Mouse (Mus musculus): ENCODE data around the gene Syne1. TPM values are rescaled to one million over a fixed set of nuclear protein-coding genes. Genes with fewer than 3 reads are reported as not detected.

Gene Syne1
- total RNA-seq, 2 experiments from 2014 or later, result 126 to 137 TPM

DNA sequence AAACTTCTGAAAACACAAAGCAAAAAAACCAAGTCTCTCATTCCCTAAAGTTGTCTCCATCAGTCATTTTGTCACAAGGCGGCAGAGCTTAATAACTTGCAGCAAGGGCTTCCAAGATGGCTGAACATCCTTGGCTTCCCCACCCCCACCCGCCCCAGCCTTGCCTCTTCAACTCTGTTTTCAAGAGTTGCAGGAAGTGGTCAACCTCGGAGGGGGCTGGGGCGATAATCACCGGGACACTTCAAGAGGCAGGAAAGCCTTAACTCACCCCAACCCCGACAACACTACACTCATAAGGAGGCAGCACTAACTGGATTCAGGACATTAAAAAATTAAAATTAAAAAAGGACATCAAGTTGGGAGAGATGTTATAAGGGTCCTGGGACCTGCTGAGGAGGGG, 387.5 kb downstream of the Syne1 start:
- no peak for DNase-seq (ENCODE audit: low spot score in 2 of 2)

DNA sequence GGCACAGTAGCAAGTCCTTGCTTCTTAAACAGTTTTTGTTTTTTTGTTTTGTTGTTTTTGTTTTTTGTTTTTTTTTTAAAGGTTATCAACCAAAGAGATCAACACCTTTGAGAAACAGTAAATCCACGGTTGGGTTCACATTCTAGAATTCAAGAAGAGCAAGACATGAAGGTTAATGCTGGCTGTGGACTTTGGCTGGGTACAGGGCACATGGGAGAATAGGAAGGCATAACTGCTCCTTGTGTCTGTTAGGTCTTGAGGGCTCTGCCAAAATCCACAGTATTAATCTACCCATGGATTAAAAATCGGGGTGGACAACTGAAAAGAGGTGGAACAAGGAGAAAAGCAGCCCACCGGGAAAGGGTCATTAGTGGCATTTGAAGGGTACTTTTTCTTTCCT, 388.0 kb downstream of the Syne1 start:
- no peak for DNase-seq (ENCODE audit: low spot score in 2 of 2)

DNA sequence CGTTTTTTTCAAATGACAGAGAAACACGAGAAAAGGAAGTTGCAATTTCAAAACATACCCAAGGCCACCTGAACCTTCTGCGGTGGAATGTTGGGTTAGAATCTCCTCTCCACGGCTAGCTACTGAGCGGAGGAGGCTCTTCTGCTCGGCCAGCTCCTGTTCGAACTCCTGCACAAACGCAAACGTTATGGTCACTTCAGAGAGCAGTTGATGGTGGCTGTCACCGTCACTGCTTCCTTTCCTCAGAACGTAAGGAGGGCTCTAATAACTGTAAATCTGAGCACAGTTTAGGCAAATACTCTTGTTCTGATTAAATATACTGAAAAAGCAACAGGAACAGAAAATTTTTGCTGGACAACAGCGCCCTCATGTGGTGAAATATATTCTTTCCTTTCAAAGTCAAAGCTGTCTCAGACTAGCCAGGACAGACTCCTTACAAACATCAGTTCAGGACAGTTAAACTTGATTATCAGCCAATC, 389.8 kb downstream of the Syne1 start:
- peak; percentile 60 to 63 for DNase-seq (ENCODE audit: low spot score in 2 of 2)

DNA sequence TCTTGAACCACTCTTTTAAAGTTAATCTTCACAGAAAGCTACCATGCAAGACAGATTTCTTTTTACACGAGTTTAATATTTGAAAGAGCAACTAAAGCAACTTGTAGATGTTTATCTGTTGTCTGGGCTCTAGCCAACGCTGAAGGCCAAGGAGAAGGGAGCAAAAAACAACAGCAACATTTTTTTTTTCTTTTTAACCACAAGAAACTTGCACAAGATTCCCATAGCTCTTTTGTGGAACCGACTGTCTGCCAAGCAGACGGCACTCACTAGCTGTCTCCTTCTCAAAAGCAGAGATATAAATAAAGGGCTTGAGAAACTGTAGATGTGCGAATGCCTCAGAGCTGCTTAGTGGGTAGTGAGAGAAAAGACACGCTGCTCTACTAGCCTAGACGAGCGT, 391.6 kb downstream of the Syne1 start:
- no peak for DNase-seq (ENCODE audit: low spot score in 2 of 2)

DNA sequence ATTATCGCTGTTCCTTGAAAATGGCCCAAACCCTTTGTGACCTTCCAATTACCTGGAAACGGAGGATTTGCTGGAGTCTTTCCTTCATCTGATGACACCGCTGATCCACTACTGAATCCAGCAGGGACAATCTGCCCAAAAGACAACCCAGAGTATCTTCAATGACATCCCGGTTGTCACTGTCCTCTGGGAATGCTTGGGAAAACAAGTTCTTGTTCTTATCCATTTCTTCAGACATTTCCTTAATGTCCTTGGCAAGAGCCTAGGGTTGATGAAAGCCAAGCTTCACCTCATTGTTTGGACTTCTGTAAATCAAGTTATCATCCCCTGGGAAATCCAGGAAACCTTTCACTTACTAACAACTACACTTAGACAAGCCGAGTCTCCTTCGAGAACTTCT, 398.2 kb downstream of the Syne1 start:
- no peak for DNase-seq (ENCODE audit: low spot score in 2 of 2)

DNA sequence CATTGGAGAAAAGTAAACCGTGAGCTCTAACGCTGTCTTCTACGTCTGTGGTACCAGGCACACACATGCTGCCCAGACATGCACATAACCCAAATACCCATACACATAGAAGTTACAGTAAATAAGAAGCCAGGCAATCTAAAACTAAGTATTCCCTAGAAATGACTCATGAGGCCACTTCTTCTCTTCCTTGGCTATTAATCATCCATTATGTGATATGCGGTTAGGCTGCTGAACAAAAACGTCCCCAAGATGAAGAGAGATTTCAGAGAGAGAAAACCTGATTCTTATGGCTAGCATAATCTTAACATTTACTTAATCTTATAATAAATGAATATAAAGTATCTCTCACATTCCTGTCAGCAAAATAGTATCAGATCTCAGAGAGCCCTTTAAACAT, 409.8 kb downstream of the Syne1 start:
- DNase-seq (ENCODE audit: low spot score in 2 of 2), result no peak

DNA sequence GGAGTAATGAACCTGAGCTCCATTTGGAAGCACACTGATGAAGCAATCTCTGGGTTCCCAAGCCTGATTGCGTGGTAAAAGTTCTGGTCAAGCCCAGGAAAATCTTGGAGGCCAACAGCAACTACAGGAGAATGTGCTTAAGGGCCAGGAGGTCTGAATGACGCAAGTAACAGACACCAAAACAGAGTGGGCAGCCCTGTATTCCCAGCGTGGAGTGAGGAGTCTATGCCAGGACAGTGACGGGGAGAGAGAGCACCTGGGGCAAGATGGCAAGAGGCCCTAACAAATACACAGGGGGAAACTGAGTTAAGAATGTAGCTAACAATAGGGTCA, 411.4 kb downstream of the Syne1 start:
- no peak for DNase-seq (ENCODE audit: low spot score in 2 of 2)

DNA sequence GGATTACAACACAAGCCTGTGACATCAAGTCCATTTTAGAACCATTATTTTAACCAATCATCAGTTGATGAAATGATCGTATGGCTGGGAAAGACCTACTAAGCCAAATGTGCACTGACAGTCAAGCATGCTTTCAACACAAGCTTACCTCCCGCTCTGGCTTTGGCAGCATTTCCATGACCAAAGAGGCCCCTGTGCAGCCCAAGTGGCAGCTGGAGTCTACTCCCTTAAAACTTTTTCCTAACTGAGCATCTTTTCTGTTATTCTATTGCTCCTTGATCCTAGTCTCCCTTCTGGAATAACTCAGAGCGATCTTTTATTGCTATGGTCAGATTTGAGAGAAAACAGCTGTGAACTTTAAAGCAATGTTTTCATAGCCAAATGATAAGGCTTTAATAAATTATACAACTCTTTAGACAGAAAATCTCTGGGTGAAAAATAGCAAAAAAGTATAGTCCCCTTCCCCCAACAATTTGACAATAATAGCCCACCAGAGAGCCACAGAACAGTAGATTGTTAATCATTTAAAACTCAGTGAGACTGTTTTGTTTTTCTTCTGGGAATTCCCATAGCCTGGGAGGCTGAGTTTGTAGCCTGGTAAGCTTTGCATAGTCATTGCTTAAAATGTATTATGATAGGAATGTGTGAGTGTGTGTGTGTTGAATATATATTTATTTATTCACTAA, 411.9 kb downstream of the Syne1 start:
- no peak for DNase-seq (ENCODE audit: low spot score in 2 of 2)

DNA sequence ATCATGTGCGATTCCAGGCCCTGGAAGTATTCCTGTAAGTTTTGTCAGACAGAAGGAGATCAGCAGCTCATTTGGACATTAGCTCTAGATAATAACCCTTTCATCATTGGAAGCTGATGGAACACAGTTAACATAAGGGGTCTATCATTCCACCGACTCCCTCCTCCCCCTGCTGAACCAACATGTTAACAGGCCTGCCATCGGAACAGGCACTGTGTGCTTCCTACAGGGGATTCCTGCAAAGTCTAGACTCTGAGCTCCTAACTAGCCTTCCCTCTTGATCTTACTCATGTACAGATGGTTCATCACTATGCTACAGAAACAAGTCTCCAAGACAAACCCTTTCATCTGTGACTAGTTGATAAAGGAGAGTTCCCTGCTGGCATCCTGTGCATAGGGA, 419.2 kb downstream of the Syne1 start:
- no peak for DNase-seq (ENCODE audit: low spot score in 2 of 2)

DNA sequence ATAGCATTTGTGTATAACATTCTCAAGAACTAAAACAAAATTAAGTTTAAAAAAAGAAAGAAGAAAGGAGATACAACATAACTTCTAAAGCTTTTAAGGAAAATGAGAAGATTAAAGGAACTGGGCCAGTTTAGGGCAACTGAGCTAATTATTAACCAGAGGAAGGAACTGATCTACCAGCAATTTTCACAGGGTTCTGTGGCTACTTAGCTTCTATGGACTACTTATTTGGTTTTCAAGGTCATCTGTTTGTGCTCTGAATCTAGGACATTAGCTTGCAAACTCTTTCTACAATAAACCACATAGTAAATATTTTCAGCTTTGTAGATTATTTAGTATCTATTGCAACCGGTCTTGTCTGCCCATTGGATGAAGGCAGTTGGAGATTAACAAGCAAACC, 420.8 kb downstream of the Syne1 start:
- DNase-seq (ENCODE audit: low spot score in 2 of 2), result no peak

DNA sequence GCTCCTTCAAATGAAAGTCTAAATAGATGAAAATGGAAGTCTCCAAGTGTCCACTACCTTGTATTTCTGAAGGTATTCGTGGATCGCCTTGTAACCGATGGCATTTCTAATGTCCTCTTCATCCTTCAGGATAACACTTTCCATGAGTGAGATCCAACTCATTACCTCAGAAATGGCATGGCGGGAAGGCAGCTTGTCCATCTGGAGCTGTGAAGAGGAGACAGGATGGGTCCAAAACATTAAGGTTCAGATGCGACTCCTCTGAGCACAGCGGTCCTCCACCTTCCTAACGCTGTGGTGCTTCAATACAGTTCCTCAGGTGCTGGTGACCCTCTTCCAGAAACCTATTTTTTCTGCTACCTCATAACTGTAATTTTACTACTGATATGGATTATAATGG, 426.5 kb downstream of the Syne1 start:
- DNase-seq (ENCODE audit: low spot score in 2 of 2), result no peak

DNA sequence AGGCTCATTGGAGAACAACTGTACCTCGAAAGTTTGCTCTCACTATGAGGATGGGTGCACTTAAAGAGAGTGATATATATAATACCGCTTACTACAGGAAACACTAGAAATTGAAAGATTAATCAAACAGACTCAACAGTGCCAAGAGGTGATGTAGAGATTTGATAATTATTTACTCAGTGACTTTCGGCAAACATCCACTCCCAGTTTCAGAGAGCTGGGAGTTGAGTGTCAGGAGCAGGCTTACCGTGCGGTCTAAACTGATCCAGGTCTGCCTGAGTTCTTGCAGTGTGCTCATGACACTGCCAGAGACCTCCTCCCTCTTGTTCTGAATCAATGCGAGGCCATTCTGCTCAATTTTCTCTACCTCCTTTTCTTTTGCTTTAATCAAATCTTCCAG, 434.6 kb downstream of the Syne1 start:
- no peak for DNase-seq (ENCODE audit: low spot score in 2 of 2)

DNA sequence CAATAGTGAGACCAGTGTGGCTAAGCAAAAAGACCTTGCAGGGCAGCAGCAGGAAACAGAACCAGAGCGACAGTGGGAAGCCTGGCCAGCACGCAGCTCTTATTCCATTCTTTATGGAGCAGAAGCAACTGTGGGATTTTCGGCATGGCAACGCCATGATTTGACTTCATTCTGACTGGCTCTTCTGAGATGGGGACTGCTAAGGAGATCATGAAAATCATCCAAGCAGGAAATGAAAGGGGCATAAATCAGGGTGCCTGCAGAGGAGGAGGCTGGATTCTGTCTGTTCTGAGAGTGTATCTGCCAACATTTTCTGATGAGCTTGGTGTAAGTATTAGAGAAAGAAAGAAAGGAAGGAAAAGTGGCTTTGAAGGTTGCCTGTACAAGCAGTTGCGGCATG, 435.1 kb downstream of the Syne1 start:
- DNase-seq (ENCODE audit: low spot score in 2 of 2), result no peak

DNA sequence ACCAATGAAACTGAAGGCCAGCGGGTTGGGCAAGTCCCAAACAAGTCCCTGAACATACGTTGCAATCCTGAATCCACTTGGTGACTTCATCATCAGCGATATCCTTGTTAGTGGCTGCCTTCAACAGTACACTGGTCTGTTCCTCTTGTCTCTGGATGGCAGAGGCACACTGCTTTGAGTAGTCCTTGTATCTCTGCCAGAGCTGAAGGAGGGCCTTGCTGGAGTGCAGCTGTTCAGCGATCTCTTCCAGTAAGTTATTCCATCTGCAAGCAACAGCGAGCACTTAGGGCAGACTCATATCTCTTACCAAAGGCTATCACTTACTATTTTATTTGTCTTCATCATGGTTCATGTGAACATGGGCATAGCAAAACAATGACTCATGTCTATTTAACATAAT, 440.5 kb downstream of the Syne1 start:
- no peak for DNase-seq (ENCODE audit: low spot score in 2 of 2)

DNA sequence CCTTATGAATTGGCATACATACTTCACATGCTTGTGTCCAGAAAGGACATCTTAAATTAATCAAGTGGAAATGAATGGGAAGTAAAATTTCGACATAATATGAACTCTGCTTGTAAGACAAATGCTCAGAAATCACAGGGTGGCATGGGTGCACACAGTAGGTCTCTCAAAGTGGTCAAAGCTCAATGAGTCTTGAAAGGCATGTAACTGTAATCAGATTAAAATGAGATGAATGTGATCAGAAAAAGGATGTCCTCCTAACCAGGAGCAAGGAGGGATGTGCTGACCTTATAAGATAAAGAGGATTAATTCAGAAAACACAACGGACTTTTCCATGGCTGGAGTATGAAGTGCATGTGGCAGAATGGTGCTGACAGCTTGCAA, 453.5 kb downstream of the Syne1 start:
- DNase-seq (ENCODE audit: low spot score in 2 of 2), result no peak

DNA sequence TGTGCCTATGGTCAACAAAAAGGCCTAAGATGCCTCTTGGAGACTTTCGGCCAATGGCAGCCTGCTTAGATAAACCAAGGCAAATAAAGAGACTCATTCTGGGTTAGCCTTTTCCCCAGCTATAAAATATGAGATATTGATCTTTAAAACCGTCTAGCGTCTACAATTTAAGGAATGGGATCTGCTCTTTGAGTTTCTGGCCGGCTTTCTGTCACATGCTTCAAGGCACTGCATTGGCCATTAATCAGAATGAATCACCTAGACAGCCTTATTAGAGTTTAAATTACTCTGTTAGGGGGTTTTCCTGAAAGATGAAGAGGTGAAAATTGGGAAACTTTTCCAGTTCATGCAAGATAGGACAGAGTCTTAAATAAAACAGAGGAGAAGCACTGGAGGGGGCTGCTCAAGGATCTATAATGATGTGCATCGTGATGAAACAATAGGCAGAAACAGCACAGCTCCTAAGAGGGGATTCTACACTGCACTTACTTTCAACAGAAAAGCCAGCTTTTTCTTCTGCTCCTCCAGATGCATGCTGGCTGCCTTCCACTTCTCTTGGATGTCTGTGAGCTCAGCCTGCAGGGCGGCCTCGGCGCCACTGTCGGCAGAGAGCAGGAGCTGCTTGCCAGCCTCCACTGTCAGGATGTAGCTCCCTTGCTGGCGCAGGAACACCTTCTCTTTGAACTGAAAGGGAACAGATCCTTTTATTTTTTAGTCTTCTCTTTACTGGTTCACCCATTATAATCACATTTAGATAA, 454.1 kb downstream of the Syne1 start:
- DNase-seq (ENCODE audit: low spot score in 2 of 2), result peak; percentile 16 to 42

DNA sequence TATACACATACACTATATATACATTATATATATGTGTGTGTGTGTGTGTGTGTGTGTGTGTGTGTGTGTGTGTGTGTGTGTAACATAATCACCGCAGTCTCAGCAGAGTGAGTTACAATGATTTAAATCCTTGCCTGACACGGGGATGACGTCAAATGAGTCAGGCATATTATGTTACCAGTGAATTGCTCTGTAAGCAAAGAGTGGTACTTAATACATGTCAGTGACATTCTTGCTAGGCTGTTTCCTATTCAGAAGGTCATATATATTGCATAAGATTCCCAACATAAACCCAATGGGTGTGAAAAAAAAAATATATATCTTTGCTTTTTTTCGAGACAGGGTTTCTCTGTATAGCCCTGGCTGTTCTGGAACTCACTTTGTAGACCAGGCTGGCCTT, 462.1 kb downstream of the Syne1 start:
- no peak for DNase-seq (ENCODE audit: low spot score in 2 of 2)

DNA sequence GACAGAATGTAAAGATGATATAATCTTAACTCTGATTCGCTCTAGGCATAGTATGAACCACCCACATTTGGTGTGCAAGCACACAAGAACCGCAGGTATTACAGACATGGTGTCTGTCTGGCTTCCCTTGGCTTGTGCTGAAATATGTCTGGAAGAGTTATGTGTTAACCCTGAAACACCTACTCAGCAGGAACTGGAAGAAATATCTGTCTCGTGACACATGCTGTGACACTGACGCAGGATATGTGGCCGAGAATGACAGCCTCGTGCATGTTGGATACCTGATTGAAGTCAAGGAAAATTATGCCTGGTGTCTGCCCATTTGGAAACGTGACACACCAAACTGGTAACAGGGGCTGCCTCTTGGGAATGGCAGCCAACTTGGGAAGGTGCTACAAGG, 463.9 kb downstream of the Syne1 start:
- DNase-seq (ENCODE audit: low spot score in 2 of 2), result no peak

DNA sequence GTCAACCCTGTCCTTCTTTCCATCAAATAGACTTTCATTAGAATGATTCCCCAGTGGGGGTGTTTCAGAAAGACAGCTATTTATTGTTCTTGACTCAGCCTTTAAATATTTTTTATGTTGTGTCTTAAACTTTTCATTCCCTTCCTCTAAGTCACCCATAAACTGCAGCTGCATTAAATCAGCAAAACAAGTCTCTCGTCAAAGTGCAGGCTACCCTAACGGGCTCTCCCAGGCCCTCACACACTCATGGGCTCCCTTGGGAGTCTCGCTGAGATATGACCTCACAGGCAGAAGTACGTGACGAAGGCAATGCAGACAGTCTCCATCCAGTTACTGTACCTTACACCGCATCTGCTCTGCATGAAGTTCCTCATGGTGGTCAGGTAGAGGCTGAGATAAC, 465.0 kb downstream of the Syne1 start:
- DNase-seq (ENCODE audit: low spot score in 2 of 2), result no peak

DNA sequence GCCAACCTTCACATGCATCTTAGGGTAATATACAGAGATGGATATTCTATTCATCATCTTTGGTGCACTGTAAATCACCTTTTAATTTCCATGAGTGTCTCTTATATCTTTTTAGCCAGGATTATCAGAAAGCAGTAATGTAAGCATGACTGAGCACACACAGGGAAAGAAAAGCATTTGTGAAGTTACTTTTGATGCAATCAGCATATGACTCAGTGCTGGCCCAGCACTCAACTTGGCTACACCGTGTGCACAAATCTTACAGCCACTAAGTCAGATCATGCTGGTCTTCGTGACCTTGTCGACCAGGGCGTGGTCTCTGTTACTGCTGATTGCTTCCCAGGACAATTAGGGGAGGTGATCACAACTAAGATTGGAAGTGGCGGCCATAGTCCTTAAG, 465.5 kb downstream of the Syne1 start:
- DNase-seq (ENCODE audit: low spot score in 2 of 2), result no peak

DNA sequence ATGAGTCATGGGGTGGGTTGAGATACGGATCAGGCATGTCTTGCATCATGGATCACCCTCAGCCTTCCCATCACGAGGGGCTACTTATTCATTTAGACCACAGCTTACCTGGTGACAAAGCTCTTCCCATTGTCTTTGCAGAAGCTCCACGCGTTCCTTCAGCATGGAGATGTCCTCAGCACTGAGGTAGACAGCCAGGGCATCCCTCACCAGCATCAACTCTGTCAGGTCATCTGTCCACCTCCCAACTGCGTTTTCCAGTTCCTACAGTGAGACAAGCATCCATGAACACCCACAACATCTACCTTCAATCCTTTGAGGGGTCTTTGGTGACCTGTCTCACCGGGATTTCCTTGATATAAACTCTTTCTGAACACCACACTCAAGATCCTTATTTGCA, 467.6 kb downstream of the Syne1 start:
- DNase-seq (ENCODE audit: low spot score in 2 of 2), result no peak

DNA sequence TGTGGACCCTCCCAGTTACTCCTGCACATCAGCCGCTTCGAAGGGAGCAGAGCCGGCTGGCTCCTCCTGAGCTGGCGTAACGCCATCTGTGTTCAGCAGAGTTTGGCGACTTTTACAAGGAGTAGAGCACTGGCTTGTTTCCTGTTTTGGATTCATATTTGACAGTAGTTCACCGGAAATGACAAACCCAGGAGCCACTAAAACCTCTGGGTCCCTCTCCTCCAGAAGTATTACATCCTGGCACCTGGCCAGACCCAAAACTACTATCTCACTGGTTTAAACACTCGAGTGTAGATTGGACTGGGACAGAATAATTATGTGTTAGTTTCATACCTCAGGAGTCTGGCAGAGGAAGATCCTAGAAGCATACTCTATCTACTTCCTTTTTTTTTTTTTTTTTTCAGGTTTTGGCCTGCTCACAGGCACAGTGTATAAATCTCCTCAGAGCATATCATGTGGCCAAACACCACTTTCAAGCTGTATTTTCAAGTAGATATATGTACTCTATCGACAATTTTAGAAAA, 471.3 kb downstream of the Syne1 start:
- DNase-seq (ENCODE audit: low spot score in 2 of 2), result peak in 1 of 2 experiments; percentile 15

DNA sequence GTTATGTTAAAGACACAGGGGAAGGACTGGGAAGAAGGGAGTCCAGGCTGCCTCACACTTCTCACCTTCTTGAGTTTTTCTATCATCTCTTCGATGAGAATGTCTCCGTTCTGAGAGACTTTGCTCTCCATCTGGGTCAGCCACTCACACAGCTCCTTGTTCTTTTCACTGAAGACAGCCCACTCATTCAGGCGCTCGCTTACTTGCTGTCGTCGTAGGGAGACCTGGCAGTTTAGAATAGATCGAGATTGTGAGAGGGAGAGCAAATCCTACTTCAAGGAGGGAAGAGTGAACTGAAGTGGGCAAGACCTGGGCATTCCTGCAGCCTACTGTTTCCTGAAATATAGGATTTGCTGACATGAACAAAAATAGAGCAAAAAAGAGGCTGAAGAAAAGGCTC, 475.6 kb downstream of the Syne1 start:
- DNase-seq (ENCODE audit: low spot score in 2 of 2), result no peak

All from layer of hippocampus, postnatal 10 days (tissue).